Mouse (Mus musculus): ENCODE data around the gene Dync2li1. TPM values are rescaled to one million over a fixed set of nuclear protein-coding genes. Genes with fewer than 3 reads are reported as not detected.

The Dync2li1 gene
- polyA plus RNA-seq, 1 experiment from 2014 or later: 33.8 TPM

DNA sequence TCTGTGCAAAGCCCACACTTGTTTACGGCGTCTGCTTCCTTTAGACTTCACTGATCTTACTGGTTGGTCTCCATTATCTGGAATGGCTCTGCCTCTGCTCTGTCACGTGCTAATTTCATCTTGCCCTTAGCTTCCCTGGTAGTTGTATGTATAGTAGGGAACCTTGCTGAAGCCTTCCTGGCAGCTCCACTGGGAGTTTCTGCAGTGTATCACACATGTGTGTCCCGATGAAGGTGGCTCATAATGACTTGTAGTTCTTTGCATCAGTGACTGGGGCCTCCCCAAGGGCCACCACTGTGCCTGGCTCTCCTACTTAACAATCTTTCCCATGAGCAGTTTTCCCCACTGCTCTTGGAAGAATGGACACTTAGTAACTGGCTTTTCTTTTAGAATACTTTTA is 17.7 kb upstream of the Dync2li1 start:
- H3K36me3 ChIP-seq (ENCODE audit: insufficient read depth): peaks cover 44% of the 10 kb centered on the region
- H3K4me2 ChIP-seq: no peak overlapping the region
- no peaks in the 10 kb centered on the region for H3K9me3 ChIP-seq (ENCODE audit: low read depth, low read length)
- TF ChIP-seq CTCF (IDR thresholded peaks at IDR 0.05; ENCODE audit: low read depth): no peak
- no peaks in the 10 kb centered on the region for H3K4me1 ChIP-seq (ENCODE audit: insufficient read depth)
- ATAC-seq (ENCODE audit: insufficient read depth): no peak
- H3K27me3 ChIP-seq (ENCODE audit: insufficient read depth, low read length): no peaks in the 10 kb centered on the region
- no peak overlapping the region for H3K9ac ChIP-seq
- DNase-seq: no peak
- H3K27ac ChIP-seq (ENCODE audit: low read depth): no peak overlapping the region
- 82% methylated on average over 4 of the region's 4 CpGs for WGBS
- H3K4me3 ChIP-seq (ENCODE audit: low read depth, low read length): no peak overlapping the region

GRCm38 (mm10) chr17:84611500-84611899 is 14.8 kb upstream of the Dync2li1 start:
- no peaks in the 10 kb centered on the region for H3K27me3 ChIP-seq (ENCODE audit: insufficient read depth, low read length)
- H3K9me3 ChIP-seq (ENCODE audit: low read depth, low read length): no peaks in the 10 kb centered on the region
- H3K4me1 ChIP-seq (ENCODE audit: insufficient read depth): no peaks in the 10 kb centered on the region
- no peak overlapping the region for H3K4me3 ChIP-seq (ENCODE audit: low read depth, low read length)
- peaks cover 55% of the 10 kb centered on the region for H3K36me3 ChIP-seq (ENCODE audit: insufficient read depth)
- no peak overlapping the region for H3K9ac ChIP-seq
- no peak overlapping the region for H3K4me2 ChIP-seq
- TF ChIP-seq CTCF (IDR thresholded peaks at IDR 0.05; ENCODE audit: low read depth): no peak
- H3K27ac ChIP-seq (ENCODE audit: low read depth): no peak overlapping the region
- ATAC-seq (ENCODE audit: insufficient read depth): no peak
- 78% methylated on average over 9 of the region's 9 CpGs for WGBS
- no peak for DNase-seq

GRCm38 (mm10) chr17:84611971-84612370 is 14.3 kb upstream of the Dync2li1 start:
- Histone ChIP-seq H3K27ac (ENCODE audit: low read depth) (no peak overlapping the region), H3K9ac (no peak overlapping the region), H3K4me1 (ENCODE audit: insufficient read depth) (no peaks in the 10 kb centered on the region), H3K36me3 (ENCODE audit: insufficient read depth) (peaks cover 51% of the 10 kb centered on the region), H3K27me3 (ENCODE audit: insufficient read depth, low read length) (no peaks in the 10 kb centered on the region), H3K9me3 (ENCODE audit: low read depth, low read length) (no peaks in the 10 kb centered on the region), H3K4me2 (no peak overlapping the region), H3K4me3 (ENCODE audit: low read depth, low read length) (no peak overlapping the region)
- no peak for TF ChIP-seq CTCF (IDR thresholded peaks at IDR 0.05; ENCODE audit: low read depth)
- 46% methylated on average over 7 of the region's 7 CpGs for WGBS
- ATAC-seq (ENCODE audit: insufficient read depth) (no peak), DNase-seq (no peak)

DNA sequence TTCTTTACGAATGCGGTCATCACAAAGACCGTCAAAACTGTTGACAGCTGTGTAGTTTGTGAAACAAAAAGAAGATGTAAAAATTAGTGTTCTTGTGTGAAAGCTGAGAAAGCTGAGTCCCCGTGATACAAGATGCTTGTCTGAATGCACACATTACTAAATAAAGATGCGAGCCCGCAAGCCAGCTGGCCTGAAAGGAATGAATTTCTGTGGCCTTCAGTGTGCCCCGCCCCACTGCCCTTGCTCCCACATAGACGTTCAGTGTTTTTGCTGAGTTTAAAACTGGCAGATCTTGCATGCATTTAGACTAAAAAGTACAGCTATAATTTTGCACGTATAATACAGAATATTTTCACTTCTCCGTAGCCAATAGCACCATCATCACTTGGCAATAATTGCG is 10.5 kb upstream of the Dync2li1 start:
- no peak for ATAC-seq (ENCODE audit: insufficient read depth)
- Histone ChIP-seq H3K36me3 (ENCODE audit: insufficient read depth) (peaks cover 45% of the 10 kb centered on the region), H3K9ac (no peak overlapping the region), H3K4me2 (no peak overlapping the region), H3K27ac (ENCODE audit: low read depth) (no peak overlapping the region), H3K4me3 (ENCODE audit: low read depth, low read length) (no peak overlapping the region), H3K9me3 (ENCODE audit: low read depth, low read length) (no peaks in the 10 kb centered on the region), H3K27me3 (ENCODE audit: insufficient read depth, low read length) (no peaks in the 10 kb centered on the region), H3K4me1 (ENCODE audit: insufficient read depth) (0 out of 2 replicates have a peak, but pooled peaks cover 2% of the 10 kb centered on the region)
- DNase-seq: no peak
- 86% methylated on average over 11 of the region's 11 CpGs for WGBS
- TF ChIP-seq CTCF (IDR thresholded peaks at IDR 0.05; ENCODE audit: low read depth): no peak

GRCm38 (mm10) chr17:84616526-84617074 is 9.7 kb upstream of the Dync2li1 start:
- WGBS: 79% methylated on average over 6 of the region's 6 CpGs

DNA sequence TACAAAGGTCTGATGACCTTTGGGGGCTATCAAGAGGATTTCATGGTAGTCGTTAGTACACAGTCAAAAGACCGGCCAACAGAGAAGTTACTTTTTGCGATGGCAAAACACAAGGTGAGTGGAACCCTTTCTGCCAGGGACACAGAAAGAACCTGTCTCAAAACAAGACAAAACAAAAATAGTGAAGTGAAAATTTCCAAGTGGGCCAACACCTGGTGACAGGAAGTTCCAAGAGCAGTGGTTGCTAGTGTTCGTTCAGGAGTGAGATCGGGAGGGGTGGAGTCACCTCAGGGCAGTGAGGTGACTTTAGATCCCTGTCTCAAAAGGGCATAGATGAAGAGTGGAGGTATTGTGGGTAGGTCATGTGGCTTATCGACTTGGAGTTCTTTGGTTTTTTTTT is 8.3 kb upstream of the Dync2li1 start:
- Histone ChIP-seq H3K4me3 (ENCODE audit: low read depth, low read length) (no peak overlapping the region), H3K4me2 (no peak overlapping the region), H3K27me3 (ENCODE audit: insufficient read depth, low read length) (no peaks in the 10 kb centered on the region), H3K9ac (no peak overlapping the region), H3K4me1 (ENCODE audit: insufficient read depth) (0 out of 2 replicates have a peak, but pooled peaks cover 2% of the 10 kb centered on the region), H3K27ac (ENCODE audit: low read depth) (no peak overlapping the region), H3K36me3 (ENCODE audit: insufficient read depth) (peaks cover 30% of the 10 kb centered on the region), H3K9me3 (ENCODE audit: low read depth, low read length) (no peaks in the 10 kb centered on the region)
- DNase-seq: no peak
- no peak for ATAC-seq (ENCODE audit: insufficient read depth)
- WGBS: 85% methylated on average over 6 of the region's 6 CpGs
- no peak for TF ChIP-seq CTCF (IDR thresholded peaks at IDR 0.05; ENCODE audit: low read depth)

More at GRCm38 (mm10) chr17:84616526-84617074, 9.7 kb upstream of the Dync2li1 start:
- 0 out of 2 replicates have a peak, but pooled peaks cover 2% of the 10 kb centered on the region for H3K4me1 ChIP-seq (ENCODE audit: insufficient read depth)
- H3K4me2 ChIP-seq: no peak overlapping the region
- no peak for DNase-seq
- peaks cover 39% of the 10 kb centered on the region for H3K36me3 ChIP-seq (ENCODE audit: insufficient read depth)
- H3K9me3 ChIP-seq (ENCODE audit: low read depth, low read length): no peaks in the 10 kb centered on the region
- H3K27ac ChIP-seq (ENCODE audit: low read depth): no peak overlapping the region
- ATAC-seq (ENCODE audit: insufficient read depth): no peak
- no peaks in the 10 kb centered on the region for H3K27me3 ChIP-seq (ENCODE audit: insufficient read depth, low read length)
- H3K4me3 ChIP-seq (ENCODE audit: low read depth, low read length): no peak overlapping the region
- no peak overlapping the region for H3K9ac ChIP-seq
- no peak for TF ChIP-seq CTCF (IDR thresholded peaks at IDR 0.05; ENCODE audit: low read depth)

DNA sequence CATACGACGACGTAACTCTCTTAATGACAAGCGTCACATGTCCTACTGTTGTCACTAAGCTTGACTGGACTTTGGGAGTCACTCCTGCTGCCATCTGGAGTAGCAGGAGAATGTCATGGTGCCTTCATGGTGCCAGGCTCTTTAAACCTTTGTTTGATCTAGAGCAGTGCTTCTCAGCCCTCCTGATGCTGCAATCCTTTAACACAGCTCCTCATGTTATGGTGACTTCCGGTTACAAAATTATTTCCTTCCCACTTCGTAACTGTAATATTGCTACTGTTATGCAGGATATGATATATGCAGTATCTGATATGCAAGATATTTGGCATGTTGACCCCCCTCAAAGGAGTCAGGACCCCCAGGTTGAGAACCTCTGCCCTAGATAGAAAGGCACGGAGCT is 7.2 kb upstream of the Dync2li1 start:
- Histone ChIP-seq H3K4me2 (no peak overlapping the region), H3K9me3 (ENCODE audit: low read depth, low read length) (no peaks in the 10 kb centered on the region), H3K4me3 (ENCODE audit: low read depth, low read length) (no peak overlapping the region), H3K36me3 (ENCODE audit: insufficient read depth) (peaks cover 18% of the 10 kb centered on the region), H3K27ac (ENCODE audit: low read depth) (no peak overlapping the region), H3K4me1 (ENCODE audit: insufficient read depth) (0 out of 2 replicates have a peak, but pooled peaks cover 2% of the 10 kb centered on the region), H3K9ac (no peak overlapping the region), H3K27me3 (ENCODE audit: insufficient read depth, low read length) (no peaks in the 10 kb centered on the region)
- TF ChIP-seq CTCF (IDR thresholded peaks at IDR 0.05; ENCODE audit: low read depth): no peak
- 83% methylated on average over 7 of the region's 7 CpGs for WGBS
- no peak for DNase-seq
- no peak for ATAC-seq (ENCODE audit: insufficient read depth)
